Mouse (Mus musculus): ENCODE data around the gene Asic4. TPM values are rescaled to one million over a fixed set of nuclear protein-coding genes. Genes with fewer than 3 reads are reported as not detected.
A peak's percentile ranks its signal among the peaks of the same experiment; 100 is the strongest.

Asic4 gene
- total and polyA plus RNA-seq, 3 experiments, result 0.18 to 0.19 TPM; not detected in 1

GRCm38 (mm10) chr1:75477264-75477965 lies 27.2 kb downstream of the Asic4 start:
- DNase-seq (ENCODE audit: low read depth, low spot score), result peak; percentile 86
- 0 out of 4 replicates have a peak, but pooled peaks cover 0 to 4% of the 10 kb centered on the region in 2 experiments for H3K4me1 ChIP-seq (ENCODE audit: control insufficient read depth in 1 of 2, insufficient read depth in 2 of 2, low read length in 2 of 2)
- TF ChIP-seq MAZ (IDR thresholded peaks at IDR 0.05; ENCODE audit: low read depth, low read length) (0 out of 2 replicates have a peak, but pooled peaks have one; percentile 29), CTCF (IDR thresholded peaks at IDR 0.05 in 2 of 3, conservative IDR thresholded peaks at IDR 0.05 in 1 of 3; ENCODE audit: control insufficient read depth in 1 of 3, insufficient read depth in 1 of 3, low read depth in 2 of 3, low read length in 3 of 3, poor library complexity in 1 of 3, severe bottlenecking in 1 of 3) (peak; percentile 74 to 84 (median 81)), GATA1 (IDR thresholded peaks at IDR 0.05; ENCODE audit: low read depth, low read length) (peak; percentile 21; the same call in 1 of the 2 replicates), NELFE (IDR thresholded peaks at IDR 0.05; ENCODE audit: low read depth, low read length) (no peak), TAL1 (IDR thresholded peaks at IDR 0.05; ENCODE audit: low read length) (peak; percentile 21; the same call in 1 of the 2 replicates), RAD21 (IDR thresholded peaks at IDR 0.05; ENCODE audit: low read depth, low read length) (peak; percentile 15; the same call in 1 of the 2 replicates), CHD2 (IDR thresholded peaks at IDR 0.05; ENCODE audit: low read length) (no peak), EP300 (IDR thresholded peaks at IDR 0.05; ENCODE audit: low read depth in 1 of 2, low read length in 2 of 2) (0 out of 4 replicates have a peak, but pooled peaks have one; percentile 20 to 26), MXI1 (IDR thresholded peaks at IDR 0.05; ENCODE audit: low read depth, low read length) (peak; percentile 57; the same call in 1 of the 2 replicates), SIN3A (IDR thresholded peaks at IDR 0.05; ENCODE audit: low read length) (0 out of 2 replicates have a peak, but pooled peaks have one; percentile 2), USF1 (IDR thresholded peaks at IDR 0.05; ENCODE audit: low read depth, low read length) (no peak), SMC3 (IDR thresholded peaks at IDR 0.05; ENCODE audit: low read depth, low read length) (peak; percentile 33; the same call in 1 of the 2 replicates), MAX (IDR thresholded peaks at IDR 0.05; ENCODE audit: low read length) (no peak)
- no peaks in the 10 kb centered on the region for H3K9me3 ChIP-seq (replicated peaks; ENCODE audit: insufficient read depth, low read length)
- peak overlapping the region; percentile 44 for H3K9ac ChIP-seq (ENCODE audit: control insufficient read depth, low read depth, low read length, poor library complexity, severe bottlenecking)
- no peak overlapping the region for H3K27ac ChIP-seq (ENCODE audit: control insufficient read depth, low read depth, low read length)
- H3K79me2 ChIP-seq (ENCODE audit: control insufficient read depth, insufficient read depth, low read length, poor library complexity), result peaks cover 3% of the 10 kb centered on the region; the same call in 1 of the 2 replicates
- H3K36me3 ChIP-seq (ENCODE audit: control insufficient read depth in 1 of 2, insufficient read depth in 2 of 2, low read length in 2 of 2), result peaks cover 0 to 5% of the 10 kb centered on the region in 2 experiments; a peak in 3 of 4 replicates
- no peaks in the 10 kb centered on the region for H3K27me3 ChIP-seq (ENCODE audit: control insufficient read depth in 1 of 2, insufficient read depth in 2 of 2, low read length in 2 of 2)
- H3K4me3 ChIP-seq (ENCODE audit: control insufficient read depth in 1 of 2, insufficient read depth in 1 of 2, low read depth in 2 of 2, low read length in 2 of 2), result peak overlapping the region; percentile 86 to 90

GRCm38 (mm10) chr1:75477966-75478290 lies 27.7 kb downstream of the Asic4 start:
- H3K79me2 ChIP-seq (ENCODE audit: control insufficient read depth, insufficient read depth, low read length, poor library complexity), result peaks cover 3% of the 10 kb centered on the region; the same call in 1 of the 2 replicates
- no peaks in the 10 kb centered on the region for H3K9me3 ChIP-seq (replicated peaks; ENCODE audit: insufficient read depth, low read length)
- no peak for TF ChIP-seq USF1 (IDR thresholded peaks at IDR 0.05; ENCODE audit: low read depth, low read length)
- TF ChIP-seq ZKSCAN1 (IDR thresholded peaks at IDR 0.05; ENCODE audit: low read depth, low read length), result no peak
- TF ChIP-seq EP300 (IDR thresholded peaks at IDR 0.05; ENCODE audit: low read depth in 1 of 2, low read length in 2 of 2), result no peak
- no peak for TF ChIP-seq ELF1 (IDR thresholded peaks at IDR 0.05; ENCODE audit: low read depth, low read length)
- no peak for TF ChIP-seq NELFE (IDR thresholded peaks at IDR 0.05; ENCODE audit: low read depth, low read length)
- TF ChIP-seq ZNF384 (IDR thresholded peaks at IDR 0.05; ENCODE audit: low read depth, low read length), result no peak
- TF ChIP-seq POLR2AphosphoS5 (IDR thresholded peaks at IDR 0.05; ENCODE audit: borderline replicate concordance, low read depth, low read length), result no peak
- TF ChIP-seq MEF2A (IDR thresholded peaks at IDR 0.05; ENCODE audit: extremely low read depth, insufficient replicate concordance, low read depth, low read length, poor library complexity, severe bottlenecking), result no peak
- TF ChIP-seq RAD21 (IDR thresholded peaks at IDR 0.05; ENCODE audit: low read depth, low read length), result no peak
- TF ChIP-seq RCOR1 (IDR thresholded peaks at IDR 0.05; ENCODE audit: low read depth, low read length), result no peak
- no peak for TF ChIP-seq MXI1 (IDR thresholded peaks at IDR 0.05; ENCODE audit: low read depth, low read length)
- no peak for TF ChIP-seq KAT2A (conservative IDR thresholded peaks at IDR 0.05; ENCODE audit: low read depth, low read length)
- TF ChIP-seq UBTF (IDR thresholded peaks at IDR 0.05; ENCODE audit: borderline replicate concordance, insufficient read depth, low read depth, low read length), result no peak
- no peak for TF ChIP-seq TBP (IDR thresholded peaks at IDR 0.05; ENCODE audit: low read depth, low read length)
- TF ChIP-seq ETS1 (IDR thresholded peaks at IDR 0.05; ENCODE audit: low read depth, low read length), result no peak
- TF ChIP-seq TAL1 (IDR thresholded peaks at IDR 0.05; ENCODE audit: low read length), result no peak
- no peaks in the 10 kb centered on the region for H3K27me3 ChIP-seq (ENCODE audit: control insufficient read depth in 1 of 2, insufficient read depth in 2 of 2, low read length in 2 of 2)
- peak overlapping the region; percentile 89; the same call in 1 of the 2 replicates for H3K9ac ChIP-seq (ENCODE audit: control insufficient read depth, low read depth, low read length, poor library complexity, severe bottlenecking)
- no peak for DNase-seq (ENCODE audit: low read depth, low spot score)
- H3K4me3 ChIP-seq (ENCODE audit: control insufficient read depth in 1 of 2, insufficient read depth in 1 of 2, low read depth in 2 of 2, low read length in 2 of 2), result peak overlapping the region; percentile 86 to 90
- H3K36me3 ChIP-seq (ENCODE audit: control insufficient read depth in 1 of 2, insufficient read depth in 2 of 2, low read length in 2 of 2), result peaks cover 0 to 5% of the 10 kb centered on the region in 2 experiments; a peak in 3 of 4 replicates
- 0 out of 4 replicates have a peak, but pooled peaks cover 0 to 4% of the 10 kb centered on the region in 2 experiments for H3K4me1 ChIP-seq (ENCODE audit: control insufficient read depth in 1 of 2, insufficient read depth in 2 of 2, low read length in 2 of 2)
- H3K27ac ChIP-seq (ENCODE audit: control insufficient read depth, low read depth, low read length), result no peak overlapping the region

Data from MEL (cell line).